In the genomic region with DNA sequence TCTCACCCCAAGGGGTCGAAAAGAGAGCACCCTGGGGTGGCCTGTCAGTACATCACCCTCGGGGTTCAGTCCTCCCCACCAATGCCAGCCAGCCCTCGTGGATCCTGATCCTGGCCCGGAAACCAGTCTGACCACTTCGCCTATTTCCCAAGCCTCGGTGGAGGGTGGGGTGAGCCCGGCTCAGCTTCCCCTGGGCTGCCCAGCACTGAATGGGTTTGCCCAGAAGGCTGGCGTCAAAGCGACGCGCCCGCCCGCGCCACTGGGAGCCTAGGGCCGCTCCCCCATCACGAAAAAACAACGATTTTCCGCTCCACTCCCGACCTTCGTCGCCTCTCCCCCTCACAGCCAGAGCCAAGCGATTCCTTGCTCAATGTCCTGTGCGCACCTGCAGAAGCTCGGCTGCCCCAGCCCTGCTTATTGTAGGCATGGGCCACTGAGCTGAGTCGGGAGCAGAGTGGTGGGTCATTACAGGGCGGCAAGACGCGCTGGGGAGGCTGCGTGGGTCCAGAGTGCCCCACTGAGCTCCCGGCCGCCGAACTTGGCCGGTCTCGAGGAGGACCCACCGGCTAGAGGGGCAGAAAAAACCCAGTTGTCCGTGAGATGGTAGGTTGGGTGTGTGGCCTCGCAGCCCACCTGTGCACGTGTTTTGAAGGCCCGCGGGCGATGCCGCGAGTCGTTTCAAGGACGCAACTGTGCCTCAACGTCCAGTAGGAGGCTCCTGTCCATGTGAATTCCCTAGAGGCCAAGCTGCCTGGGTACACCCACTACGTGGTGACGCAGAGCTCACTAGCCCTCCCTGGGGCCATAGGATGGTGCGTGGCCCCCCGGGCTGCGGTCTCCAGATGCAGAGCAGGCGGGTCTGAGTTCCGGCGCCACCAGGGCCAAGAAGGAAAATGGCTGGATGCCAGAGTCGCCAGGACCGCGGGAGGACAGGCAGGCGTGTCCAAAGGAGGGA, we compare ENCODE assay signal across 8 mouse cellular contexts. TPM values are rescaled to one million over a fixed set of nuclear protein-coding genes. Genes with fewer than 3 reads are reported as not detected.
DNase-seq lines count a peak whose midpoint lies in the region; ATAC-seq and TF ChIP-seq lines count a peak whose summit lies in the region.

No protein-coding gene starts in this region.

- peak; percentile 40 for DNase-seq in thymus, postnatal 4 days
- DNase-seq in thymus, postnatal 36 days = no peak
- DNase-seq in lung, postnatal 10 days = peak; percentile 81
- no peak for DNase-seq in c-Kit-positive CD71-positive TER-119-positive erythroid progenitor cells, embryonic 14.5 days (ENCODE audit: low spot score)
- DNase-seq in ovary, postnatal 14 days (ENCODE audit: low spot score) = no peak

- TF ChIP-seq POLR2A in small intestine, adult 2 months (IDR thresholded peaks at IDR 0.05; ENCODE audit: low read depth, low read length) = no peak

- H3K9me3 ChIP-seq in forebrain, embryonic 16.5 days (ENCODE audit: control insufficient read depth, low read length) = no peaks in the 10 kb centered on the region
- H3K9me3 ChIP-seq in kidney, embryonic 14.5 days (ENCODE audit: control insufficient read depth, low read length) = no peaks in the 10 kb centered on the region

- ATAC-seq in forebrain, embryonic 16.5 days = no peak
- ATAC-seq in kidney, embryonic 14.5 days (ENCODE audit: low FRiP score, low TSS enrichment) = 0 out of 2 replicates have a peak, but pooled peaks have one; percentile 30

- peak overlapping the region; percentile 6; the same call in 1 of the 2 replicates for H3K9ac ChIP-seq in forebrain, embryonic 16.5 days (replicated peaks; ENCODE audit: low read depth, low read length)
- H3K9ac ChIP-seq in kidney, embryonic 14.5 days (ENCODE audit: low read depth, low read length) = no peak overlapping the region

- H3K4me3 ChIP-seq in forebrain, embryonic 16.5 days (replicated peaks; ENCODE audit: low read length) = peak overlapping the region; percentile 1; the same call in 1 of the 2 replicates
- H3K4me3 ChIP-seq in kidney, embryonic 14.5 days (ENCODE audit: low read length) = peak overlapping the region; percentile 23
- H3K4me3 ChIP-seq in small intestine, adult 2 months (ENCODE audit: low read depth, low read length) = peak overlapping the region; percentile 71

- WGBS in forebrain, embryonic 16.5 days = 3% methylated on average over 58 of the region's 58 CpGs
- WGBS in kidney, embryonic 14.5 days = 2% methylated on average over 58 of the region's 58 CpGs
- 2% methylated on average over 58 of the region's 58 CpGs for WGBS in small intestine, adult 2 months

- peaks cover 34% of the 10 kb centered on the region for H3K27me3 ChIP-seq in forebrain, embryonic 16.5 days (replicated peaks; ENCODE audit: control insufficient read depth, insufficient read depth, low read length)
- peaks cover 77% of the 10 kb centered on the region for H3K27me3 ChIP-seq in kidney, embryonic 14.5 days (ENCODE audit: control insufficient read depth, insufficient read depth, low read length)
- H3K27me3 ChIP-seq in small intestine, adult 2 months (ENCODE audit: control insufficient read depth, insufficient read depth, low read length) = peaks cover 45% of the 10 kb centered on the region

- H3K4me1 ChIP-seq in forebrain, embryonic 16.5 days (replicated peaks; ENCODE audit: control insufficient read depth, insufficient read depth, low read length) = peaks cover 42% of the 10 kb centered on the region
- peaks cover 22% of the 10 kb centered on the region; the same call in 1 of the 2 replicates for H3K4me1 ChIP-seq in kidney, embryonic 14.5 days (ENCODE audit: control insufficient read depth, insufficient read depth, low read length)
- peaks cover 27% of the 10 kb centered on the region for H3K4me1 ChIP-seq in small intestine, adult 2 months (ENCODE audit: control insufficient read depth, insufficient read depth, insufficient read length, low read length)

- peak; percentile 34; the same call in 1 of the 2 replicates for TF ChIP-seq CTCF in small intestine, adult 2 months (IDR thresholded peaks at IDR 0.05; ENCODE audit: extremely low read depth, insufficient read length, insufficient replicate concordance, low read depth, low read length)

- no peak overlapping the region for H3K27ac ChIP-seq in forebrain, embryonic 16.5 days (ENCODE audit: low read length)
- no peak overlapping the region for H3K27ac ChIP-seq in kidney, embryonic 14.5 days (ENCODE audit: low read depth, low read length)
- peak overlapping the region; percentile 4; the same call in 1 of the 2 replicates for H3K27ac ChIP-seq in small intestine, adult 2 months (ENCODE audit: insufficient read depth, low read depth, low read length)

- no peaks in the 10 kb centered on the region for H3K36me3 ChIP-seq in forebrain, embryonic 16.5 days (ENCODE audit: control insufficient read depth, insufficient read depth)
- no peaks in the 10 kb centered on the region for H3K36me3 ChIP-seq in kidney, embryonic 14.5 days (ENCODE audit: control insufficient read depth, insufficient read depth, low read length)
- no peaks in the 10 kb centered on the region for H3K36me3 ChIP-seq in small intestine, adult 2 months (ENCODE audit: control insufficient read depth, insufficient read depth, low read length)

- peak overlapping the region; percentile 21 for H3K4me2 ChIP-seq in forebrain, embryonic 16.5 days (ENCODE audit: low read length)
- peak overlapping the region; percentile 36 for H3K4me2 ChIP-seq in kidney, embryonic 14.5 days (replicated peaks; ENCODE audit: low read depth, low read length)

RNA-seq across cellular contexts. Expression of gene Cbx8, which starts 17.5 kb away (rescaled TPM):
- 12.3 and 13.4 TPM in 2 replicates for polyA plus RNA-seq in forebrain, embryonic 16.5 days (2015; fragmentation: Nextera tagmentation; extraction: Ambion mirVana)
- polyA plus RNA-seq in kidney, embryonic 14.5 days (2014; fragmentation: Nextera tagmentation; extraction: Ambion mirVana) = 7.8 and 10.9 TPM in 2 replicates
- polyA plus RNA-seq in small intestine, adult 2 months (2012; rRNA removed) = 4.4 and 4.7 TPM in 2 replicates

RNA-seq across cellular contexts. Expression of gene Cbx4, which starts 27.7 kb away (rescaled TPM):
- polyA plus RNA-seq in forebrain, embryonic 16.5 days (2015; fragmentation: Nextera tagmentation; extraction: Ambion mirVana) = 18.1 and 18.5 TPM in 2 replicates
- 4.9 and 8.3 TPM in 2 replicates for polyA plus RNA-seq in kidney, embryonic 14.5 days (2014; fragmentation: Nextera tagmentation; extraction: Ambion mirVana)
- polyA plus RNA-seq in small intestine, adult 2 months (2012; rRNA removed) = 4.2 and 7.6 TPM in 2 replicates

RNA-seq across cellular contexts. Expression of gene Cbx2, which starts 35.6 kb away (rescaled TPM):
- polyA plus RNA-seq in forebrain, embryonic 16.5 days (2015; fragmentation: Nextera tagmentation; extraction: Ambion mirVana) = 24.9 and 26.7 TPM in 2 replicates
- 19.9 and 38.2 TPM in 2 replicates for polyA plus RNA-seq in kidney, embryonic 14.5 days (2014; fragmentation: Nextera tagmentation; extraction: Ambion mirVana)
- 1.6 and 3.1 TPM in 2 replicates for polyA plus RNA-seq in small intestine, adult 2 months (2012; rRNA removed)

Comparison
In these comparisons a context has a peak if more than half of its experiments do, and no peak if none do; other contexts are left out.
1. DNase-seq: peak in thymus, postnatal 4 days (single experiment) and lung, postnatal 10 days (single experiment); none in thymus, postnatal 36 days (0 of 2), c-Kit-positive CD71-positive TER-119-positive erythroid progenitor cells, embryonic 14.5 days (single experiment) and ovary, postnatal 14 days (single experiment).
2. H3K4me3 ChIP-seq: peak in every context shown above with its lines; median percentile 71 in small intestine, adult 2 months; 23 in kidney, embryonic 14.5 days; 1 in forebrain, embryonic 16.5 days.